Mouse (Mus musculus): Measurements from ENCODE around the gene Raver1.

- TF ChIP-seq POLR2A (IDR thresholded peaks at IDR 0.05; ENCODE audit: insufficient read depth, low read depth, low read length) (no peak), EP300 (IDR thresholded peaks at IDR 0.05; ENCODE audit: insufficient read depth, low read depth, low read length) (no peak), CTCF (IDR thresholded peaks at IDR 0.05) (no peak)
Observed at GRCm38 (mm10) chr9:21033136-21033535, 58.7 kb downstream of the Raver1 start.

All from heart, adult 2 months (tissue).